Mouse (Mus musculus) spleen, adult 2 months (tissue): ENCODE measurements around the gene Slc37a4.

Experiments
- CTCF ChIP-seq: fragments of 200-500 bp; IDR thresholded peaks from 2 replicates; pipeline ENCODE4 v1.5.1; 2011; ENCODE audit warnings: mild to moderate bottlenecking, inconsistent platforms; ENCODE audit not compliant: insufficient read depth, insufficient read length, insufficient replicate concordance; ENCODE audit errors: extremely low read depth
- POLR2A ChIP-seq: fragments of 200-500 bp; IDR thresholded peaks from 2 replicates; pipeline ENCODE4 v1.6.1; 2011; ENCODE audit warnings: low read depth, low read length, inconsistent platforms

DNA sequence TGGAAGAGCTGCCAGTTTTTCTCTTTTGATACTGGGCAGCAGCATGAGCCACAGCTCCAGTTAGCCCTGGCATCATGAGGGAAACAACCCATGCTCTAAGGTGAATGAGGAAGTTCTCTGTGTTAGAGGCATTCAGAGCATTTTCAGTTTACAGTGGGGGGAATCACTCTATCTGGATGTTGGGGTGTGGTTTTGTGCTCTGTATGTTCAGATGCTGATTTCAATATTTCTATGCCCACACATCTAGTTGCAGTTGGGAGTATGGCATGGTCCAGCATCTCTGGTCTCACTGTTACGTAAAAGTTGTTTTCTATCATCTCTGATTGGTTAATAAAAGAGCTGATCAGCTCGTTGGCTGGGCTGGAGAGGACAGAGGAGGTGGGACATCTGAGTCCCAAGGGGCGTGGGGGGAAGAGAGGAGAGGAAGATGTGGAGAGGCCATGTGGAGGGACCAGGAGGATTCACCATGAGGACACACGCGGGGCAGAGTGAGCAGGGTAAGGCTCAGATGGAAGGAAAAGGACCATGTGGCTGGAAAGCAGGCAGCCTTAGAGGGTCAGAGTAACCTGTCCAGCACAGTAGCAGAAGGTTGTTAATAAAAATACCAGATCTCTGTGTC is 23.7 kb downstream of the Slc37a4 start:
- no peak for TF ChIP-seq POLR2A
- no peak for TF ChIP-seq CTCF
